Mouse (Mus musculus): Measurements from ENCODE around the gene Snrk. TPM values are rescaled to one million over a fixed set of nuclear protein-coding genes. Genes with fewer than 3 reads are reported as not detected.

Snrk gene
- polyA plus RNA-seq, 1 experiment from 2014 or later, result 52.9 TPM

DNA sequence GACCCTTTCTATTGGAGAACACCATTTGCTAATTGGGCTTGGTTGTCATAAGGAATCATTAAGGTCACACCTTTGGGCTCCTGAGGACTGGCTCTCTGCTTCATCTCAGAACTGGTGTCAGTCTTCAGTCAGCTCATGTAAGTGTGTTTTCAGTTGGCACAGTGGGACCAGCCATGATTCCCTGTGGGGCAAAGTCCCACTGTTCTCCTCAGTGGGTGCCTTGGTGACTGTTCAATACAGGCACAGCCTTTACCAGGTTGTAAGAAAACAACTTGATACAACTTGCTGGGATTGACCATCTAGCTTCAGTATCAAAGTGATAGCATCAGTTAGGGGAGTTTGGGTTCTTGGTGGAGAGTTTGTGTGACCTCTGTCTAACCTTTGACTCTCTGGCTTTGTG lies 28.6 kb downstream of the Snrk start:
- Histone ChIP-seq H3K4me1 (ENCODE audit: control insufficient read depth, insufficient read depth, low read length) (peaks cover 21% of the 10 kb centered on the region), H3K27me3 (ENCODE audit: control insufficient read depth, insufficient read depth, low read length) (no peaks in the 10 kb centered on the region), H3K9me3 (replicated peaks; ENCODE audit: control insufficient read depth, low read length) (no peaks in the 10 kb centered on the region), H3K4me3 (replicated peaks; ENCODE audit: low read length) (no peak overlapping the region), H3K9ac (ENCODE audit: low read length) (no peak overlapping the region), H3K4me2 (ENCODE audit: low read depth, low read length) (no peak overlapping the region), H3K27ac (ENCODE audit: low read length) (0 out of 2 replicates have a peak overlapping the region, but pooled peaks have one; percentile 26), H3K36me3 (ENCODE audit: control insufficient read depth, insufficient read depth, low read length) (peaks cover 11% of the 10 kb centered on the region; the same call in 1 of the 2 replicates)
- ATAC-seq (ENCODE audit: insufficient read depth, low FRiP score), result no peak

DNA sequence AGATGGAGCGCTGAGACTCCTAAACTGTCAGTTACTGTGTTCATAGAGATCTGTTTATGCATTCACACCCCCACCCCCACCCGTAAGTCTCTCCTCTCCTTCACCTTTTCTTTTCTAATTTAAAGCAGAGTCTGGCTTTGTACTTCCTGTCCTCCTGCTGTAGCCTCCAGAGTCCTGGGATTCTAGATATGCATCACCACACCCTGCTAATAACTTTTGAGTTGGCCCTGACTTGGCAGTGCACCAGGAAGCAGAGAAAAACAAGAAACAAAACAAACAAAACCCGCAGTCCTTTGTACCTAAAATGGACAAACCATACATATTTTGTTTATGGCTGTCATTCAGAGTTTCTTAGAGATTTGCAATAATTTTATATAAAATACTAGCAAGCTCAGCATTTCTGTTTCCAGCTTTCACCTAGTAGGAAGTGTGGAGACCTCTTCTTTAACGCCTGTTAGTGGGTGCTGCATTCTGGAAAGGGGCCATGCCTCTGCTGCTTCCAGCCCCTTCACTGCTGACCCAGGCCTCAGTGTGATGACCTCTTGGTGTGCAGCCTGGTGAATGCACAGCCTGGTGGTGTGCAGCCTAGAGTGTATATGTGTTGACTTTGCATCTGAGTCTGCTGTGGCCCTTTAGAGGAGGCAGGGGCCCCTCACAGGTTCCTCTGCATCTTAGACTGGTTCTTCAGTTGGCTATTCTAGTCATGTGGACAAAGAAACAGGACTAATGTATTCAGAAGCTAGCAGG lies 29.2 kb downstream of the Snrk start:
- ATAC-seq (ENCODE audit: insufficient read depth, low FRiP score), result no peak
- 71% methylated on average over 4 of the region's 4 CpGs for WGBS
- Histone ChIP-seq H3K27ac (ENCODE audit: low read length) (0 out of 2 replicates have a peak overlapping the region, but pooled peaks have one; percentile 26), H3K36me3 (ENCODE audit: control insufficient read depth, insufficient read depth, low read length) (peaks cover 11% of the 10 kb centered on the region; the same call in 1 of the 2 replicates), H3K4me2 (ENCODE audit: low read depth, low read length) (no peak overlapping the region), H3K27me3 (ENCODE audit: control insufficient read depth, insufficient read depth, low read length) (no peaks in the 10 kb centered on the region), H3K9me3 (replicated peaks; ENCODE audit: control insufficient read depth, low read length) (no peaks in the 10 kb centered on the region), H3K9ac (ENCODE audit: low read length) (no peak overlapping the region), H3K4me3 (replicated peaks; ENCODE audit: low read length) (no peak overlapping the region), H3K4me1 (ENCODE audit: control insufficient read depth, insufficient read depth, low read length) (peaks cover 21% of the 10 kb centered on the region)

DNA sequence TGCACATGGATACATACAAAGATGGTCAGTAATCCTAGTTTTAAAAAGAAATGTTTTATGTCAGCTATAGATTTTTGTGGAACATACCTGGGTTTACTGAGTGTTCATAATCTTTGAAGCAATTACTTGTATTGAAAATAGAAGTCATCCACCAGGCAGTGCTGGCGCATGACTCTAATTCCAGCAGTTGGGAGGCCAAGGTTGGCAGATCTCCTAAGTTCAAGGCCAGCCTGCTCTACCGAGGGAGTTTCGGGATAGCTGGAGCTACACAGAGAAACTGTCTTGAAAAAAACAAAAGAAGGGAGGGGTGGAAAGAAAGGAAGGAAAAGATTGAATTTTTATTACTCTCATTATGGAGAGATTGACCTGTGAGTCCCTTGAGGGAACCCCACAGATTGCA lies 31.3 kb downstream of the Snrk start:
- Histone ChIP-seq H3K4me1 (ENCODE audit: control insufficient read depth, insufficient read depth, low read length) (peaks cover 10% of the 10 kb centered on the region), H3K9me3 (replicated peaks; ENCODE audit: control insufficient read depth, low read length) (no peaks in the 10 kb centered on the region), H3K27me3 (ENCODE audit: control insufficient read depth, insufficient read depth, low read length) (no peaks in the 10 kb centered on the region), H3K36me3 (ENCODE audit: control insufficient read depth, insufficient read depth, low read length) (peaks cover 11% of the 10 kb centered on the region; the same call in 1 of the 2 replicates), H3K9ac (ENCODE audit: low read length) (no peak overlapping the region), H3K27ac (ENCODE audit: low read length) (no peak overlapping the region), H3K4me3 (replicated peaks; ENCODE audit: low read length) (no peak overlapping the region), H3K4me2 (ENCODE audit: low read depth, low read length) (no peak overlapping the region)
- WGBS, result 80% methylated on average over 3 of the region's 3 CpGs
- no peak for ATAC-seq (ENCODE audit: insufficient read depth, low FRiP score)

DNA sequence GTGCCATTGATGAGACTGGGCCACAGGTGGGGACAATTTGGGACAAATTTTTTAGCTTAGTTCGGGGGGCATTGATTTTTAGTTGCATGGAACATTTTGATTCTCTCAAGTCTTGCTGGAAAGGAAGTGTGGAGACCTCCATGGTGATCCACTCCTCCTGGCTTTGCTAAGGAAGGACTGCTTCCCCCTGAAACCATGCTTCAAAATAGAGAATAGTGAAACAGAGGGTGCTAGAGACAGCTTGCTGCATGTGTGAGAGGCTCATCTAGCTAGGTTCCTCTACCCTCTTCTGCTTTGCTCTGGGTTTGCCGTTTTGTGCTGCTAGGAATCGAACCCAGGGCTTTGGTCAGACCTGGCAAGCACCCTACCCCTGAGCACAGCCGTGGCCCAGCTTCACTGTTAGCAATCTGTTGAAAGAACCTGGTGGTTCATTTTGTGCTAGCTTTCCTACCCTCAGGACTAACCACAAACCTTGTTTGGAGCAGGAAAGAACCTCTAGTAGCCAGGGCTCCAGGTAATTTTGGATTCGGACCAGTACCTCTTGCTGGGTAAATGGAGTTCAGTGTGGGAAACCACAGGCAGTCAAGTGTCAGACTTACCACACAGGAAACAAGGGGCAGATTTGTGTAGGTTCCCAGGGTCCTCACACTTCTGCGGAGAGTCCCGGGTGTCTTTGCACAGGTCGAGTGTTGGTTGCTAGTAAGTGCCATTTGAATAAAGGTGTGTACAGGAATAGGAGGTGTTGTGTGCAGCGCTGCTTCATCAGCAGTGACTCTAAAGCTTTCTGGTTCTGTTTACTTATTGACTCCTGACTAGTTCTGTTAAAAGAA lies 33.1 kb downstream of the Snrk start:
- Histone ChIP-seq H3K4me2 (ENCODE audit: low read depth, low read length) (no peak overlapping the region), H3K27ac (ENCODE audit: low read length) (no peak overlapping the region), H3K36me3 (ENCODE audit: control insufficient read depth, insufficient read depth, low read length) (0 out of 2 replicates have a peak, but pooled peaks cover under 1% of the 10 kb centered on the region), H3K4me1 (ENCODE audit: control insufficient read depth, insufficient read depth, low read length) (peaks cover 10% of the 10 kb centered on the region), H3K4me3 (replicated peaks; ENCODE audit: low read length) (no peak overlapping the region), H3K9me3 (replicated peaks; ENCODE audit: control insufficient read depth, low read length) (no peaks in the 10 kb centered on the region), H3K9ac (ENCODE audit: low read length) (no peak overlapping the region), H3K27me3 (ENCODE audit: control insufficient read depth, insufficient read depth, low read length) (no peaks in the 10 kb centered on the region)
- ATAC-seq (ENCODE audit: insufficient read depth, low FRiP score), result no peak
- 84% methylated on average over 9 of the region's 9 CpGs for WGBS

DNA sequence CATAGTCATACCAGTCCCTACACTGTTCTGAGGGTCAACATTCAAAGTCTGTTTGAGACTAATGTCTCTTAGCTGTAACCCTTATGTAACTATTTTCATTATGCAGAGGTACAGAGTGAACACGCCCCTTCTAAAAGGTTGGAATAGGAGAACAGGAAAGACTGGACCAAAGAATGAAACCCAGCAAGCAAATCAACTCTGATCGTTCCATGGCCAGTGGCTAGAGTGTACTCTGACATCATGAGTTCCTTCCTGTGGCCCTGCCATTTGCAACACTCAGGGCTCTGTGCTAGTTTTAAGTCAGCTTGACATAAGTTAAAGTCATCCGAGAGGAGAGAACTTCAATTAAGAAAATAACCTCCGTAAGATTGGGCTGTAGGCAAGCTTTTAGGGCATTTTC lies 35.0 kb downstream of the Snrk start:
- no peak overlapping the region for H3K4me3 ChIP-seq (replicated peaks; ENCODE audit: low read length)
- 0 out of 2 replicates have a peak, but pooled peaks cover 4% of the 10 kb centered on the region for H3K4me1 ChIP-seq (ENCODE audit: control insufficient read depth, insufficient read depth, low read length)
- H3K27ac ChIP-seq (ENCODE audit: low read length), result no peak overlapping the region
- no peaks in the 10 kb centered on the region for H3K36me3 ChIP-seq (ENCODE audit: control insufficient read depth, insufficient read depth, low read length)
- no peak for ATAC-seq (ENCODE audit: insufficient read depth, low FRiP score)
- H3K4me2 ChIP-seq (ENCODE audit: low read depth, low read length), result no peak overlapping the region
- H3K9ac ChIP-seq (ENCODE audit: low read length), result no peak overlapping the region
- 84% methylated on average over 4 of the region's 4 CpGs for WGBS
- no peaks in the 10 kb centered on the region for H3K9me3 ChIP-seq (replicated peaks; ENCODE audit: control insufficient read depth, low read length)
- no peaks in the 10 kb centered on the region for H3K27me3 ChIP-seq (ENCODE audit: control insufficient read depth, insufficient read depth, low read length)

DNA sequence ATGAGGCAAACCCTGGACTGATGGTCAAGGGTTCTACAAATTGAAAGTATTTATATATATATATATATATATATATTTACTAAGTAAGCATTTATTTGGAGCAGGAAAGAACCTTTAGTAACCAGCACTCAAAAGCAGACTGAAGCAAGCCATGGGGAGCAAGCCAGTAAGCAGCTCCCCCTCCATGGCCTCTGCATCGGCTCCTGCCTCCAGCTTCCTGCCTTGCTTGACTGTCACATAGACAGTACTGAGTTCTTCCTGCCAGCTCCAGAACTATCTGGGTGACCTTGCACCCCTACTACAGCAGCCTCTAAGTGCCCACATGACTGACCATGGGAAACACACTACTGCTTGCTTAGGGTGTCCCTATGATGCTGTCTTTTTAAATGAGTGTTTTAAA lies 35.4 kb downstream of the Snrk start:
- no peaks in the 10 kb centered on the region for H3K36me3 ChIP-seq (ENCODE audit: control insufficient read depth, insufficient read depth, low read length)
- 0 out of 2 replicates have a peak, but pooled peaks cover 4% of the 10 kb centered on the region for H3K4me1 ChIP-seq (ENCODE audit: control insufficient read depth, insufficient read depth, low read length)
- WGBS, result 79% methylated on average over 1 of the region's 1 CpGs
- no peaks in the 10 kb centered on the region for H3K9me3 ChIP-seq (replicated peaks; ENCODE audit: control insufficient read depth, low read length)
- no peak overlapping the region for H3K9ac ChIP-seq (ENCODE audit: low read length)
- no peak overlapping the region for H3K4me2 ChIP-seq (ENCODE audit: low read depth, low read length)
- no peak overlapping the region for H3K27ac ChIP-seq (ENCODE audit: low read length)
- no peaks in the 10 kb centered on the region for H3K27me3 ChIP-seq (ENCODE audit: control insufficient read depth, insufficient read depth, low read length)
- ATAC-seq (ENCODE audit: insufficient read depth, low FRiP score), result no peak
- H3K4me3 ChIP-seq (replicated peaks; ENCODE audit: low read length), result no peak overlapping the region

DNA sequence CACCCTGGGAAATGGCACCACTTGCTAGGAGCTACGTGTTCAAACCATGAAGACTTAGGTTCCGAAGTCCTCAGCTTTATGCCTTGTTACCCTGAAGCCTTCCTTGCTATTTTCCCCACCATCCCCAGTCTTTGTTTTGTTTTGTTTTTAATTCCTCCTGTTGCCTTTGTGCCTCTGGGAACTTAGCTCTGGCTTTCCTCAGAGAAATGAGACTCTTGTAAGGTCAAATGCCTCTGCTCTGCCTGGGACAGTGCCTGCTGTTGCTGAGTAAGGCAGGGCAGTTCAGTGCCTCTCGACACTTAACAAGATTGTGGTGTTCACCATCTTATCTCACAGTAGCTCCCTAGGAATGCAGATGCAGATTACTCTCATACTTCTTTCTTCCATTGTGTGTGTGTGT lies 36.4 kb downstream of the Snrk start:
- WGBS, result 81% methylated on average over 3 of the region's 3 CpGs
- H3K36me3 ChIP-seq (ENCODE audit: control insufficient read depth, insufficient read depth, low read length), result no peaks in the 10 kb centered on the region
- H3K9me3 ChIP-seq (replicated peaks; ENCODE audit: control insufficient read depth, low read length), result no peaks in the 10 kb centered on the region
- H3K4me1 ChIP-seq (ENCODE audit: control insufficient read depth, insufficient read depth, low read length), result 0 out of 2 replicates have a peak, but pooled peaks cover 4% of the 10 kb centered on the region
- H3K9ac ChIP-seq (ENCODE audit: low read length), result no peak overlapping the region
- H3K27ac ChIP-seq (ENCODE audit: low read length), result no peak overlapping the region
- H3K27me3 ChIP-seq (ENCODE audit: control insufficient read depth, insufficient read depth, low read length), result no peaks in the 10 kb centered on the region
- no peak for ATAC-seq (ENCODE audit: insufficient read depth, low FRiP score)
- H3K4me2 ChIP-seq (ENCODE audit: low read depth, low read length), result no peak overlapping the region
- no peak overlapping the region for H3K4me3 ChIP-seq (replicated peaks; ENCODE audit: low read length)

DNA sequence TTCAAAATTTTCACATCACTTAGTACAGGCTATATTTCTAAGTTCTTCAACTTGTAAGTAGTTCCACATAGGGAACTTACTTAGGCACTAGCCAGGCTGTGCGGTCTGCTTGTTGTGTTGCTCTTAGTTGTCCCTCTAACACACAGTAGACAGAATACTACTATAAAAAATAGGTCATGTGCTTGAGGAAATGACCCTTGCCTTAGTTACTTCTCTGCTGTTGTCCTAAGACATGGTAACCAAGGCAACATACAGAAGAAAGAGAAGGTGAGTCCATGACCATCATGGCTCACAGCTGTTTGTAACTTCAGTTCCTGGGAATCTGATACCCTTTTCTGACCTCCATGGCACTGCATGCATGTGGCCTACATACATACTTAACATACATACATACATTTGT lies 38.1 kb downstream of the Snrk start:
- Histone ChIP-seq H3K36me3 (ENCODE audit: control insufficient read depth, insufficient read depth, low read length) (no peaks in the 10 kb centered on the region), H3K4me3 (replicated peaks; ENCODE audit: low read length) (no peak overlapping the region), H3K4me2 (ENCODE audit: low read depth, low read length) (no peak overlapping the region), H3K4me1 (ENCODE audit: control insufficient read depth, insufficient read depth, low read length) (no peaks in the 10 kb centered on the region), H3K9ac (ENCODE audit: low read length) (no peak overlapping the region), H3K27me3 (ENCODE audit: control insufficient read depth, insufficient read depth, low read length) (no peaks in the 10 kb centered on the region), H3K27ac (ENCODE audit: low read length) (no peak overlapping the region), H3K9me3 (replicated peaks; ENCODE audit: control insufficient read depth, low read length) (no peaks in the 10 kb centered on the region)
- no peak for ATAC-seq (ENCODE audit: insufficient read depth, low FRiP score)
- 97% methylated on average over 1 of the region's 1 CpGs for WGBS

DNA sequence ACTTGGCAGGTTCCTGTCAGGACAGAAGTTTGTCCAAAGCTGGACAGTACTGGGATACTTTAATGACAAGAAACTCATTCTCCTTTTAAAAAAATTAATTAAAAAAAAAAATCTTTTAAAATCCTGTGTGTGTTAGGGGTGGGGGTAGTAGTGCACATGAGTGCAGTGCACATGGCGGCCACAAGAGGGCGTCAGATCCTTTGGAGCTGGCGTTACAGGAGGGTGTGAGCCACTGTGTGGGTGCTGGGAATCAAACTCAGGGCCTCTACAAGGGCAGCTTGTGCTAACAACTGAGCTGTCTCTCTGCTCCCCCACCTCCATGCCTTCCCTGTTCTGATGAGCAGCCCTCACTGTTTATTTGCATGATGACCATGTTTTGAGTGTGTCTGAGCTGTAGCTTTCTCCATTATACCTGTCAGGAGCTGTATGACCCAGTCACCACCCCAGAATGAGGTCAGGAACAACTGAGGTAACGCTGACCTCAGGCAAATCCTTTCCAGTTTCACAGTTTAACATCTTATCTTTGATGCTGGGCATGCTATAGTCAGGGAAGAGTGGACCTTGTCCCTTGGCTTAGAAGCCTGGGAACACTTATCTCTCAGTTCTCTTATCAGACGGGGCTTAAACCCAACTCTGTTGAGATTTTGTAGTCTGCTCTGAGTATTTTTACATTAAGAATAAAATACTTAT lies 39.5 kb downstream of the Snrk start:
- Histone ChIP-seq H3K4me2 (ENCODE audit: low read depth, low read length) (no peak overlapping the region), H3K27ac (ENCODE audit: low read length) (no peak overlapping the region)
- no peak for ATAC-seq (ENCODE audit: insufficient read depth, low FRiP score)

More for the DNA sequence above, 39.5 kb downstream of the Snrk start:
- Histone ChIP-seq H3K27me3 (ENCODE audit: control insufficient read depth, insufficient read depth, low read length) (no peaks in the 10 kb centered on the region), H3K4me3 (replicated peaks; ENCODE audit: low read length) (no peak overlapping the region), H3K4me1 (ENCODE audit: control insufficient read depth, insufficient read depth, low read length) (no peaks in the 10 kb centered on the region), H3K36me3 (ENCODE audit: control insufficient read depth, insufficient read depth, low read length) (no peaks in the 10 kb centered on the region), H3K9me3 (replicated peaks; ENCODE audit: control insufficient read depth, low read length) (no peaks in the 10 kb centered on the region), H3K9ac (ENCODE audit: low read length) (no peak overlapping the region)
- WGBS, result 81% methylated on average over 5 of the region's 5 CpGs
